Mouse (Mus musculus) cerebellum, postnatal 14 days (tissue): ENCODE measurements around the gene Adamtsl1.
A peak's percentile ranks its signal among the peaks of the same experiment; 100 is the strongest.

ENCODE experiments used
- DNase-seq, 2 experiments: peaks; one replicate each; pipeline ENCODE4 v3.0.0; 2021; ENCODE audit warnings: mixed read lengths in 2 of 2

The Adamtsl1 gene

GRCm38 (mm10) chr4:86068875-86069718 lies 555.1 kb downstream of the Adamtsl1 start:
- DNase-seq: no peak

- no peak for DNase-seq
These were observed 560.9 kb downstream of the Adamtsl1 start for GRCm38 (mm10) chr4:86074871-86075270.

GRCm38 (mm10) chr4:86077355-86077754 lies 563.4 kb downstream of the Adamtsl1 start:
- peak in 1 of 2 experiments; percentile 22 for DNase-seq

GRCm38 (mm10) chr4:86077854-86078253 lies 563.9 kb downstream of the Adamtsl1 start:
- peak; percentile 11 to 50 for DNase-seq

- DNase-seq: no peak
These were observed 573.5 kb downstream of the Adamtsl1 start for GRCm38 (mm10) chr4:86087508-86087907.

GRCm38 (mm10) chr4:86103207-86103606 lies 589.2 kb downstream of the Adamtsl1 start:
- DNase-seq: no peak

- DNase-seq: no peak
These were observed 594.4 kb downstream of the Adamtsl1 start for GRCm38 (mm10) chr4:86108325-86108724.

- no peak for DNase-seq
These were observed 605.1 kb downstream of the Adamtsl1 start for GRCm38 (mm10) chr4:86119067-86119466.

- DNase-seq: peak; percentile 46 to 53
These were observed 608.5 kb downstream of the Adamtsl1 start for GRCm38 (mm10) chr4:86122431-86122830.

- peak; percentile 96 to 97 for DNase-seq
These were observed 610.4 kb downstream of the Adamtsl1 start for GRCm38 (mm10) chr4:86124374-86124773.

GRCm38 (mm10) chr4:86126636-86127035 lies 612.7 kb downstream of the Adamtsl1 start:
- DNase-seq: no peak

GRCm38 (mm10) chr4:86158551-86158950 lies 644.6 kb downstream of the Adamtsl1 start:
- DNase-seq: peak; percentile 53 to 56

GRCm38 (mm10) chr4:86159362-86159761 lies 645.4 kb downstream of the Adamtsl1 start:
- no peak for DNase-seq

- no peak for DNase-seq
These were observed 656.8 kb downstream of the Adamtsl1 start for GRCm38 (mm10) chr4:86170763-86171162.

- DNase-seq: no peak
These were observed 657.5 kb downstream of the Adamtsl1 start for GRCm38 (mm10) chr4:86171461-86171860.

- DNase-seq: no peak
These were observed 663.5 kb downstream of the Adamtsl1 start for GRCm38 (mm10) chr4:86177471-86177870.

GRCm38 (mm10) chr4:86178116-86178515 lies 664.1 kb downstream of the Adamtsl1 start:
- DNase-seq: peak; percentile 43 to 50

- no peak for DNase-seq
These were observed 669.8 kb downstream of the Adamtsl1 start for GRCm38 (mm10) chr4:86183701-86184173.

GRCm38 (mm10) chr4:86189853-86190252 lies 675.9 kb downstream of the Adamtsl1 start:
- DNase-seq: no peak

GRCm38 (mm10) chr4:86191195-86191594 lies 677.2 kb downstream of the Adamtsl1 start:
- DNase-seq: no peak

- peak; percentile 74 to 82 for DNase-seq
These were observed 687.8 kb downstream of the Adamtsl1 start for GRCm38 (mm10) chr4:86201766-86202165.

GRCm38 (mm10) chr4:86203288-86203687 lies 689.3 kb downstream of the Adamtsl1 start:
- DNase-seq: no peak

- no peak for DNase-seq
These were observed 710.9 kb downstream of the Adamtsl1 start for GRCm38 (mm10) chr4:86224875-86225274.

- DNase-seq: no peak
These were observed 713.1 kb downstream of the Adamtsl1 start for GRCm38 (mm10) chr4:86227096-86227495.
